Mouse (Mus musculus) layer of hippocampus, adult 18-20 months (tissue): ENCODE measurements around the gene Cdkn3. TPM values are rescaled to one million over a fixed set of nuclear protein-coding genes. Genes with fewer than 3 reads are reported as not detected.

Experiments
- total RNA-seq, 2 experiments: library from RNA; stranded (reverse); gene quantifications; 2 replicates each; pipeline ENCODE4 v1.2.3; 2021

The Cdkn3 gene
- total RNA-seq, 2 experiments from 2014 or later, result not detected

Other genes with a start within 250 kb of the Cdkn3 start
- 10 to 100 TPM; 73.6 to 78.1 TPM for gene Cnih1, start 27.9 kb downstream of the Cdkn3 start, total RNA-seq
- gene Gmfb, start 61.7 kb downstream of the Cdkn3 start, total RNA-seq, result 100 to 1,000 TPM; 149 to 160 TPM
- gene Cgrrf1, start 71.6 kb downstream of the Cdkn3 start, total RNA-seq, result 10 to 100 TPM; 21.5 to 23.9 TPM
- gene Samd4, start 122.3 kb downstream of the Cdkn3 start, total RNA-seq, result 10 to 100 TPM; 12.5 to 13.8 TPM